Mouse (Mus musculus) CD4-positive naive resting alpha-beta T cell, adult 76 days (primary cell): Measurements from ENCODE around the gene Olfr164. TPM values are rescaled to one million over a fixed set of nuclear protein-coding genes. Genes with fewer than 3 reads are reported as not detected.

Experiments used
- total RNA-seq: library from RNA; stranded (reverse); gene quantifications from one replicate; pipeline ENCODE4 v1.2.4, GENCODE M21; 2023

Olfr164 gene
- not detected for total RNA-seq

DNA sequence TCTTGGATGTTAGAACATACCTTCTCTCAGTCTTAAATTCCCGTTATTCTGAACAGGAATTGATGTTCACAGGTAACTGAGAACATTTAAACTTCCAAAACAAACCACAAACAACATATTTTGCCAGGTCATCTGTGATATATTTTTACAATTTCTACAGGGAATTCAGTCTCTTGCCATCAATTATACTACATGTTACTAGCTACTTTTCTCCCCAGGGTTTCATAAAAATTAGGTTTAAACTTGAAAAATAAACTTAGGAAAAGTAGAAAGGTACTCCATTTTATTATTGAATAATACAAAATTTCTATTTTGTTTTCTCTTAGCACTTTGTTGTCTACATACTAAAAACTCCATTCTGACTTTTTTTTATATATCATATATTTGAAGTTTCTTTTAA is at the start of gene Olfr164:
Olfr164 (minus strand) TSS at position 101 of the 400 bp plus-strand sequence.

Other genes starting within 250 kb of the Olfr164 start
- gene Olfr165, start 109.1 kb upstream of the Olfr164 start, total RNA-seq = not detected
- gene Olfr166, start 169.6 kb upstream of the Olfr164 start, total RNA-seq = not detected
- gene Olfr167, start 208.2 kb upstream of the Olfr164 start, total RNA-seq = not detected
- gene Olfr168, start 221.5 kb upstream of the Olfr164 start, total RNA-seq = not detected